Mouse (Mus musculus) heart, adult 10 weeks (tissue): Measurements from ENCODE around the gene Jmjd1c. TPM values are rescaled to one million over a fixed set of nuclear protein-coding genes. Genes with fewer than 3 reads are reported as not detected.

Experiments used
- polyA plus RNA-seq: library from polyadenylated mRNA; stranded (reverse); fragments of 350-450 nt; fragmentation: Illumina TruSeq; extraction: RNeasy Lipid Tissue Mini Kit (QIAGEN cat#74804); gene quantifications from one replicate; pipeline ENCODE4 v1.2.3, GENCODE M21; 2014; ENCODE audit warnings: low read depth, low replicate concordance

The Jmjd1c gene
- polyA plus RNA-seq = 27.9 TPM

GRCm38 (mm10) chr10:67095798-67096620 lies at the start of gene Jmjd1c:
Gene Jmjd1c, plus strand, starts transcription at chr10:67096125.

DNA sequence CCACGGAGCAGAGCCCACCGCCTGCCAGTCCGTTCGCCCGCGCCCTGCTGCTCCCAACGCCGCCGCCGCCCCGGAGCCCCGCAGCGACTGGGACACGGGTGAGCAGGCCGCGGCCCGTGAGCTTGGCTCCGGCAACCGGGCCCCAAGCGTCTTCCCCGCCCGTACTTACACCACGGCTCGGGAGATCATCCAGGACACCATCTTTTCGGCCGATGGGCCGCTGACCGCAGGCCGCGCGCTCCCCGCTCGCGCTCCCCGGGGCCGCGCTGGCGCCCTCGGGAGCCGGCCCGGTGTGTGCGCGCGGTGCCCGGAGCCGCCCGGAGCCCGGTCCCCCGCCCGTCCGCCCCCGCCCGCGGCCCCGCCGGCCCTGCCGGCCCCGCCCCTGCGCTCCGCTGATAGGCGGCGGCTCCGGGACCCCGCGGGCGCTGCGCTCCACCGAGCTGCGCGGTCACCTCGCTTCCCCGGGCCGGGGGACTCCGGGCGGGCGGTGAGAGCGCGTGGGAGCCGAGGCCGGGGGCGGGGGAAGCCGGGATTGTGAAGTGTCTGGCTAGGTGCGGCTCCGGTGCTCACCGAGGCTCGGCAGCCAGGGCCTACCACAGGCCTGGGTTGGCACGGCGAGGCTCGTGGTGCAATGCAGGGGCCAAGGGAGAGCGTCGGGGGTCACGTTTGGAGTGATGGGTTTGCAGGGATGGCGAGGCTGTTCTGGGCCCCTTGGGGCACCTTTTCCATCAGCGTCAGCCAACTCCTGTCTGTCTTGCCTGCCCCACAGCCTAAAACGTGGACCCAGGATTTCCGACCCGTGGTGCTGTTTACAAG lies 904 bp downstream of the Jmjd1c start, which contains the start of gene Reep3:
Reep3 (minus strand) TSS at position 325 of the 816 bp plus-strand sequence.

GRCm38 (mm10) chr10:67285176-67285814 lies 189.4 kb downstream of the Jmjd1c start, which contains the start of gene Nrbf2:
Gene Nrbf2, minus strand, starts transcription at chr10:67285305.

Other genes starting within 250 kb of the Jmjd1c start
- 20.3 TPM for gene Reep3, start 820 bp downstream of the Jmjd1c start, polyA plus RNA-seq
- gene Nrbf2, start 189.2 kb downstream of the Jmjd1c start, polyA plus RNA-seq = 15.3 TPM